Mouse (Mus musculus) midbrain, embryonic 16.5 days (tissue): Measurements from ENCODE around the gene Rnf151. TPM values are rescaled to one million over a fixed set of nuclear protein-coding genes. Genes with fewer than 3 reads are reported as not detected.
"Not testable (repeated sequence)": the region's sequence is repeated elsewhere in the genome, so short reads cannot be mapped to it uniquely, and the experiment has no call there.

Experiments
- ATAC-seq: fragments of 200-750 bp; cut with Nextera tagmentation; 2 replicates; pipeline ENCODE4 v1.8.0; 2017; ENCODE audit warnings: moderate TSS enrichment
- H3K27ac ChIP-seq: fragments of 300-500 bp; sonication (generic); 2 replicates; pipeline ENCODE4 v1.5.1; 2014; ENCODE audit warnings: mild to moderate bottlenecking, low read length, mixed read lengths
- H3K27me3 ChIP-seq: fragments of 300-500 bp; sonication (generic); 2 replicates; pipeline ENCODE4 v1.6.1; 2014; ENCODE audit warnings: low read depth, low read length, mixed read lengths; ENCODE audit not compliant: control insufficient read depth, insufficient read depth
- H3K36me3 ChIP-seq: fragments of 300-500 bp; sonication (generic); 2 replicates; pipeline ENCODE4 v1.6.1; 2014; ENCODE audit warnings: mild to moderate bottlenecking, low read length, moderate library complexity, mixed read lengths; ENCODE audit not compliant: control insufficient read depth, insufficient read depth
- H3K4me1 ChIP-seq: fragments of 300-500 bp; sonication (generic); 2 replicates; pipeline ENCODE4 v1.6.1; 2014; ENCODE audit warnings: mild to moderate bottlenecking, low read length, mixed read lengths; ENCODE audit not compliant: control insufficient read depth, insufficient read depth
- H3K4me2 ChIP-seq: fragments of 300-500 bp; sonication (generic); 2 replicates; pipeline ENCODE4 v1.6.1; 2014; ENCODE audit warnings: mild to moderate bottlenecking, low read length, mixed read lengths
- H3K4me3 ChIP-seq: fragments of 300-500 bp; sonication (generic); 2 replicates; pipeline ENCODE4 v1.5.1; 2014; ENCODE audit warnings: low read depth, mild to moderate bottlenecking, low read length, moderate library complexity, mixed read lengths
- H3K9ac ChIP-seq: fragments of 300-500 bp; sonication (generic); 2 replicates; pipeline ENCODE4 v1.6.1; 2014; ENCODE audit warnings: low read depth, low read length, mixed read lengths
- H3K9me3 ChIP-seq: fragments of 300-500 bp; sonication (generic); replicated peaks from 2 replicates; pipeline ENCODE4 v1.6.1; 2014; ENCODE audit warnings: mild to moderate bottlenecking, low read length, mixed read lengths; ENCODE audit not compliant: control insufficient read depth, poor library complexity, severe bottlenecking
- WGBS: fragments of 180-500 bp; shearing (Covaris S2); extraction: QIAGEN DNeasy Blood & Tissue Kit; methylation state at CpG from one replicate; pipeline ENCODE4 v1.1.7; 2014; 5-methylcytosine and 5-hydroxymethylcytosine counted together
- polyA plus RNA-seq: library from polyadenylated mRNA; unstranded; fragments of >200 nt; fragmentation: Nextera tagmentation; extraction: Ambion mirVana; gene quantifications from 2 replicates; pipeline ENCODE4 v1.2.1, GENCODE M21; 2015

Rnf151 gene
- polyA plus RNA-seq, 1 experiment from 2014 or later = 0.28 TPM

GRCm38 (mm10) chr17:24725637-24726390 lies 8.0 kb upstream of the Rnf151 start:
- H3K27ac ChIP-seq = no peak overlapping the region
- peaks cover 19% of the 10 kb centered on the region for H3K4me1 ChIP-seq
- 76% methylated on average over 3 of the region's 3 CpGs for WGBS
- no peak overlapping the region for H3K4me3 ChIP-seq
- H3K9ac ChIP-seq = no peak overlapping the region
- H3K36me3 ChIP-seq = peaks cover 8% of the 10 kb centered on the region
- no peak overlapping the region for H3K4me2 ChIP-seq
- no peak for ATAC-seq
- H3K27me3 ChIP-seq = no peaks in the 10 kb centered on the region; the same call in 1 of the 2 replicates
- no peaks in the 10 kb centered on the region for H3K9me3 ChIP-seq

- H3K4me2 ChIP-seq = peak within 1 kb of the TSS; percentile 95
- peak within 1 kb of the TSS; percentile 84 for H3K4me3 ChIP-seq
- peak; percentile 76 for ATAC-seq
- peaks cover 21% of the 10 kb centered on the region for H3K4me1 ChIP-seq
- under 1% methylated on average over 30 of the region's 30 CpGs for WGBS
- H3K27me3 ChIP-seq = no peaks in the 10 kb centered on the region; the same call in 1 of the 2 replicates
- no peaks in the 10 kb centered on the region for H3K9me3 ChIP-seq
- peak within 1 kb of the TSS; percentile 94 for H3K9ac ChIP-seq
- H3K36me3 ChIP-seq = peaks cover 8% of the 10 kb centered on the region
- H3K27ac ChIP-seq = peak within 1 kb of the TSS; percentile 85
These were observed 6.3 kb upstream of the Rnf151 start, which contains the start of gene Ndufb10 for GRCm38 (mm10) chr17:24724184-24724583. TSS of gene Ndufb10 (minus strand) at chr17:24724478.

GRCm38 (mm10) chr17:24723881-24724180 lies 6.0 kb upstream of the Rnf151 start:
- H3K27ac ChIP-seq = peak overlapping the region; percentile 85
- H3K36me3 ChIP-seq = peaks cover 8% of the 10 kb centered on the region
- H3K4me1 ChIP-seq = peaks cover 23% of the 10 kb centered on the region
- H3K27me3 ChIP-seq = no peaks in the 10 kb centered on the region; the same call in 1 of the 2 replicates
- H3K9me3 ChIP-seq = no peaks in the 10 kb centered on the region
- peak overlapping the region; percentile 95 for H3K4me2 ChIP-seq
- H3K4me3 ChIP-seq = peak overlapping the region; percentile 84
- 3% methylated on average over 15 of the region's 15 CpGs for WGBS
- ATAC-seq = 0 out of 2 replicates have a peak, but pooled peaks have one; percentile 4
- H3K9ac ChIP-seq = peak overlapping the region; percentile 94

- Histone ChIP-seq H3K9me3 (no peaks in the 10 kb centered on the region), H3K9ac (peak overlapping the region; percentile 94), H3K4me3 (peak overlapping the region; percentile 84), H3K4me2 (peak overlapping the region; percentile 95), H3K27ac (peak overlapping the region; percentile 85), H3K27me3 (no peaks in the 10 kb centered on the region; the same call in 1 of the 2 replicates), H3K36me3 (peaks cover 8% of the 10 kb centered on the region), H3K4me1 (peaks cover 25% of the 10 kb centered on the region)
- 3% methylated on average over 12 of the region's 12 CpGs for WGBS
- ATAC-seq = no peak
These were observed 5.4 kb upstream of the Rnf151 start for GRCm38 (mm10) chr17:24723122-24723880.

- no peak overlapping the region for H3K9ac ChIP-seq
- peaks cover 25% of the 10 kb centered on the region for H3K4me1 ChIP-seq
- no peak for ATAC-seq
- no peak overlapping the region for H3K27ac ChIP-seq
- 32% methylated on average over 13 of the region's 13 CpGs for WGBS
- no peak overlapping the region for H3K4me3 ChIP-seq
- H3K36me3 ChIP-seq = peaks cover 8% of the 10 kb centered on the region
- H3K4me2 ChIP-seq = peak overlapping the region; percentile 10; the same call in 1 of the 2 replicates
- no peaks in the 10 kb centered on the region for H3K9me3 ChIP-seq
- H3K27me3 ChIP-seq = no peaks in the 10 kb centered on the region; the same call in 1 of the 2 replicates
These were observed 4.5 kb upstream of the Rnf151 start for GRCm38 (mm10) chr17:24722220-24722924.

GRCm38 (mm10) chr17:24721383-24721955 lies 3.6 kb upstream of the Rnf151 start:
- H3K9me3 ChIP-seq, H3K27me3 ChIP-seq, H3K36me3 ChIP-seq, H3K27ac ChIP-seq, ATAC-seq: not testable (repeated sequence)
- 72% methylated on average over 7 of the region's 7 CpGs for WGBS
- Histone ChIP-seq H3K4me3 (0 out of 2 replicates have a peak overlapping the region, but pooled peaks have one; percentile 17), H3K4me1 (peaks cover 25% of the 10 kb centered on the region), H3K4me2 (peak overlapping the region; percentile 41), H3K9ac (0 out of 2 replicates have a peak overlapping the region, but pooled peaks have one; percentile 7)

GRCm38 (mm10) chr17:24720616-24721015 lies 2.8 kb upstream of the Rnf151 start:
- WGBS = under 1% methylated on average over 11 of the region's 11 CpGs
- ATAC-seq, H3K36me3 ChIP-seq, H3K27me3 ChIP-seq, H3K9me3 ChIP-seq, H3K27ac ChIP-seq: not testable (repeated sequence)
- Histone ChIP-seq H3K9ac (peak overlapping the region; percentile 60), H3K4me2 (peak overlapping the region; percentile 87), H3K4me3 (peak overlapping the region; percentile 79), H3K4me1 (peaks cover 25% of the 10 kb centered on the region)

- peaks cover 8% of the 10 kb centered on the region for H3K36me3 ChIP-seq
- ATAC-seq = peak; percentile 97
- H3K27me3 ChIP-seq = no peaks in the 10 kb centered on the region
- H3K4me2 ChIP-seq = peak overlapping the region; percentile 87
- no peaks in the 10 kb centered on the region for H3K9me3 ChIP-seq
- peaks cover 25% of the 10 kb centered on the region for H3K4me1 ChIP-seq
- H3K27ac ChIP-seq = peak overlapping the region; percentile 84
- peak overlapping the region; percentile 79 for H3K4me3 ChIP-seq
- peak overlapping the region; percentile 89 for H3K9ac ChIP-seq
- WGBS = under 1% methylated on average over 61 of the region's 61 CpGs
These were observed 1.8 kb upstream of the Rnf151 start for GRCm38 (mm10) chr17:24719494-24720222.
